Mouse (Mus musculus): ENCODE measurements at regions not wholly inside any gene's neighbourhood (a gene's known extent, or its start where the extent isn't known, plus 50 kb on each side); places are given as distances from the start of the nearest gene placed in this dataset.

GRCm38 (mm10) chr2:137271575-137272180 lies 155.2 kb upstream of the Jag1 start:
- no peak for TF ChIP-seq CTCF (IDR thresholded peaks at IDR 0.05; ENCODE audit: insufficient read depth, low read length)
- TF ChIP-seq POLR2A (IDR thresholded peaks at IDR 0.05; ENCODE audit: borderline replicate concordance, extremely low read depth, low read depth, low read length), result no peak

Data from lung, adult 2 months (tissue).